Mouse (Mus musculus): ENCODE measurements around the gene Gm48551. TPM values are rescaled to one million over a fixed set of nuclear protein-coding genes. Genes with fewer than 3 reads are reported as not detected.

Gm48551 gene
- polyA plus RNA-seq, 1 experiment from 2014 or later: 1.1 TPM

DNA sequence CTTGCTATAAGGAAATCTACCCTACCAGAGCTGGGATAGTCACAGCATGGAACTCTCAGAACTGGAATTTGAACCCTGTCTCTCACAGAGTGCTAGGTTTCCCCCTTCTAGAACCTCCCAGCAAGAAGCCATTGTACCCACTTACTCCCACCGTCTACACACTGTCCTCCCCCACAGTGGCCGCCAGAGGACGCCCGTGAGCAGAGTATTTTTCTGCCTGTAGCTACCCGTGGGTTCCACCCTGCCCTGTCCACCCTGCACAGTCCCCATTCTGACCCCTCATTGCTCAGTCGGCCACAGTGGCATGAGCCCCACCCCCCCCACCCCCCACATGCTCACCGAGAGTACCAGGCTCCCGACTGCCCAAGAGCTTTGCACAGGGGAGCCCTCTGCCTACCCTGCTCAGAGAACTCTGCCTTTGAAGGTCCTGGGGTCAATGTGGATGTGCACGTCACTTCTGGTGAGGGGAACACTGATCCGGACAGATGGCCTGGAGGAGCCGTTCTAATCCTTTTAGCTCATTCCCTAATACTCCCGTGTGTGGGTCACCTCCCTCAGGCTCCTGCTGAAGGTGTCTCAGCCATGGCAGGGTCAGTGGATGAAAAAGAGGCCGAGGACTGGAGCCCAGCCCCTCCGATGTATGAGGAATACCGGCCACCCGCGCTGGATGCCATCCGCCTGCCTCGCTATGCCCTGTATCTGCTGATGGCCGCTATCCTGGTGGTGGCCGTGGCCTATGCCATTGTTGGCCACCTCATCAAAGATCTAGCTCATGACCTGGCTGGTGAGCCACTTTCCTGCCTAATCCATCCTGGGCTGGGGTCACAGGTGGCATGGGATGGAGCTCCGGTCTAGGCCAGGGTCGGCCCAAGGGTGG is 5.8 kb downstream of the Gm48551 start:
- DNase-seq (ENCODE audit: low spot score) (peak; percentile 84), ATAC-seq (ENCODE audit: low FRiP score, low TSS enrichment) (peak; percentile 39)
- peaks cover 15% of the 10 kb centered on the region; the same call in 1 of the 2 replicates for H3K36me3 ChIP-seq (ENCODE audit: control insufficient read depth, insufficient read depth, low read length)
- WGBS: 57% methylated on average over 23 of the region's 23 CpGs
- H3K27ac ChIP-seq (replicated peaks): 0 out of 2 replicates have a peak overlapping the region, but pooled peaks have one; percentile 24
- no peak for TF ChIP-seq EP300 (optimal IDR thresholded peaks at IDR 0.05)
- TF ChIP-seq CTCF (IDR thresholded peaks at IDR 0.05; ENCODE audit: low read depth): peak; percentile 93
- H3K9me3 ChIP-seq (ENCODE audit: control insufficient read depth, low read length): no peaks in the 10 kb centered on the region
- H3K4me2 ChIP-seq (replicated peaks; ENCODE audit: low read depth): no peak overlapping the region
- no peak overlapping the region for H3K4me3 ChIP-seq (ENCODE audit: low read depth, low read length)
- H3K9ac ChIP-seq (ENCODE audit: low read length): peak overlapping the region; percentile 31; the same call in 1 of the 2 replicates
- H3K4me1 ChIP-seq (replicated peaks; ENCODE audit: control insufficient read depth, insufficient read depth): peaks cover 12% of the 10 kb centered on the region
- no peaks in the 10 kb centered on the region for H3K27me3 ChIP-seq (ENCODE audit: control insufficient read depth, insufficient read depth, low read length)

DNA sequence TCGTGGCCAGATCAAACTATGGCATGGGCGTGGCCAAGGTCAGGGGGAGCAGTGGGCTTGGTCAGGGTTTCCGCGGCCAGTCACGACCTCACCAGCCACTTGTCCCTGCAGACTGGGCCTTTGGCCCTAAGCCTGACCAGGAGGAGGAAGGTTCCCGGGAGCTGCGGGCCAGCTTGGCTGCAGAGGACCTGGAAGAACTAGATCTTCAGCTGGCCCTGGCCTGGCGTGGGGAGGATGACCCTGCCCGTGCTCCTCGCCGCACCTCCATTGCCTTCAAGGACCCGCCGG is 6.4 kb downstream of the Gm48551 start:
- ATAC-seq (ENCODE audit: low FRiP score, low TSS enrichment): no peak
- Histone ChIP-seq H3K4me3 (ENCODE audit: low read depth, low read length) (no peak overlapping the region), H3K27me3 (ENCODE audit: control insufficient read depth, insufficient read depth, low read length) (no peaks in the 10 kb centered on the region), H3K36me3 (ENCODE audit: control insufficient read depth, insufficient read depth, low read length) (peaks cover 15% of the 10 kb centered on the region; the same call in 1 of the 2 replicates), H3K4me1 (replicated peaks; ENCODE audit: control insufficient read depth, insufficient read depth) (peaks cover 6% of the 10 kb centered on the region), H3K9me3 (ENCODE audit: control insufficient read depth, low read length) (no peaks in the 10 kb centered on the region), H3K9ac (ENCODE audit: low read length) (no peak overlapping the region), H3K27ac (replicated peaks) (no peak overlapping the region), H3K4me2 (replicated peaks; ENCODE audit: low read depth) (no peak overlapping the region)
- DNase-seq (ENCODE audit: low spot score): no peak
- 85% methylated on average over 13 of the region's 13 CpGs for WGBS
- no peak for TF ChIP-seq EP300 (optimal IDR thresholded peaks at IDR 0.05)
- TF ChIP-seq CTCF (IDR thresholded peaks at IDR 0.05; ENCODE audit: low read depth): no peak

DNA sequence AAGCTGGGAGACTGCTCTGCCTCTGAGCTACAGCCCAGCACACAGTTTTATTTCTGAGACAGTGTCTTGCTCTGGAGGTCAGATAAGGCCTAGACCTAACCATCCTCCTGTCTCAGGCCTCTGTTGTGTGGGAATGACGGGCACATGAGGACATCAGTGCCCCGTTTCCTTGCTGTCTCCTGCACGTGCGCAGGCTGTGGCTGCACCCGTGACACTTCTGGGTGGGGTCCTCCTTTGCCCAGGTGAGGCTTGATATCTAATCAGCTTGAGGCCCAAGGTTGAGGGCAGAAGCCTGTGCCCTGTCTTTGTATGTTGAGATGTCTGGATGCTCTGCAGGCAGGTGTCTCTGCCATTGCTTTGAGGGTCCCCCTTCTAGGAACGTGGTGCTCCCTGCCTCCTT is 8.0 kb downstream of the Gm48551 start:
- Histone ChIP-seq H3K9ac (ENCODE audit: low read length) (no peak overlapping the region), H3K27me3 (ENCODE audit: control insufficient read depth, insufficient read depth, low read length) (no peaks in the 10 kb centered on the region), H3K4me1 (replicated peaks; ENCODE audit: control insufficient read depth, insufficient read depth) (peaks cover 6% of the 10 kb centered on the region; the same call in 1 of the 2 replicates), H3K4me3 (ENCODE audit: low read depth, low read length) (no peak overlapping the region), H3K27ac (replicated peaks) (no peak overlapping the region), H3K36me3 (ENCODE audit: control insufficient read depth, insufficient read depth, low read length) (peaks cover 9% of the 10 kb centered on the region; the same call in 1 of the 2 replicates), H3K9me3 (ENCODE audit: control insufficient read depth, low read length) (no peaks in the 10 kb centered on the region), H3K4me2 (replicated peaks; ENCODE audit: low read depth) (no peak overlapping the region)
- ATAC-seq (ENCODE audit: low FRiP score, low TSS enrichment): peak; percentile 30; the same call in 1 of the 2 replicates
- 73% methylated on average over 6 of the region's 6 CpGs for WGBS
- peak; percentile 69 for DNase-seq (ENCODE audit: low spot score)
- TF ChIP-seq CTCF (IDR thresholded peaks at IDR 0.05; ENCODE audit: low read depth) (no peak), EP300 (optimal IDR thresholded peaks at IDR 0.05) (no peak)

DNA sequence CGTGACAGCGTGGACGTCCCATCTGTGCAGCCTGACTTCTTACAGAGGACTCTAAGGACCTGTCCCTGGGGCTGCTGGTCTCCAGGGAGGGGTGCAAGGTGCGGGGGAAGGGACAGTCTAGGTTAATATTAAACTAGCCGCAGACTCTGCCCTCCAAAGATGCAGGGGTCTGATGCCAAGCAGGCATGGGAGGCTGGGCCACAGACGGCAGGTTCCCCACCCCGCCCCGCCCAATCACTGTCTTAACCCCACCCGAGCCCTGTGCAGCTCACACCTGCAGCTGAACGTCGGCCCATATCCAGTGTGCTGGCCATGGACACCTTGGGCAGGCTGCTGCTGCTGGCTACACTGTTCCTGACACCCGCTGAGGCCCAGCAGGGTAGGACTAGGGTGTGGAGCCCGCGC is 8.5 kb downstream of the Gm48551 start, which contains the start of gene Smim24:
Smim24 (plus strand) TSS at position 271 of the 405 bp plus-strand sequence.
- peak; percentile 19 for ATAC-seq (ENCODE audit: low FRiP score, low TSS enrichment)
- WGBS: 50% methylated on average over 14 of the region's 14 CpGs

DNA sequence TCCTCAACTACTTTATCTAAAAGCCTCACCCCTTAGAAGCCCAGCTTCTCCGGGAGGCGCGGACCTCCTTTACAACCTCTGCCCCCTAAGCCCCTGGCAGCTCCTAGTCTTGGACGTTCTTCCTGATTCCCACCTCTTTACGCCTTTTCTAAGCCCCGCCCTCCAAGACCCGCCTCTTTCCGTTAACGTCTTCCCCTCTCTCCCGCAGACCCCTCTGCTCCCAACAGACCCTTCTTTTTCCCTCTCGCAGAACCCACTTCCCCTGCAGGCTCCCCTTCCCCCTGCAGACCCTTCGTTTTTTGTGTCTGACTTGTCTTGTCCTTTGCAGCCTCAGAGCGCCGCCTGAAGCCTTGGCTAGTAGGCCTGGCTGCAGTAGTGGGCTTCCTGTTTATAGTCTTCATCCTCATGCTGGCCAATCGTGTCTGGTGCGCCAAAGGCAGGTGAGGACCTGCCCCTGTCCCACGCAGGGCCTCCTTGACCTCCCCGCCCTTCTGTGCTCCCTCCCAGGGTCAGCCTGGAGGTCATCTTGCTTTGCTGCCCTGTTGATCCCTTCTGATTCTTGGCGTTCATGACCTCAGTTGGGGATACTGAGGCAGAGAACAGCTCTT is 9.3 kb downstream of the Gm48551 start:
- no peak for ATAC-seq (ENCODE audit: low FRiP score, low TSS enrichment)
- no peaks in the 10 kb centered on the region for H3K9me3 ChIP-seq (ENCODE audit: control insufficient read depth, low read length)
- H3K9ac ChIP-seq (ENCODE audit: low read length): peak overlapping the region; percentile 18
- peak overlapping the region; percentile 69 for H3K27ac ChIP-seq (replicated peaks)
- peaks cover 6% of the 10 kb centered on the region; the same call in 1 of the 2 replicates for H3K4me1 ChIP-seq (replicated peaks; ENCODE audit: control insufficient read depth, insufficient read depth)
- 6% methylated on average over 19 of the region's 19 CpGs for WGBS
- peak overlapping the region; percentile 56 for H3K4me2 ChIP-seq (replicated peaks; ENCODE audit: low read depth)
- peak; percentile 4; the same call in 1 of the 2 replicates for TF ChIP-seq CTCF (IDR thresholded peaks at IDR 0.05; ENCODE audit: low read depth)
- no peak for TF ChIP-seq EP300 (optimal IDR thresholded peaks at IDR 0.05)
- peak overlapping the region; percentile 30 for H3K4me3 ChIP-seq (ENCODE audit: low read depth, low read length)
- no peaks in the 10 kb centered on the region for H3K27me3 ChIP-seq (ENCODE audit: control insufficient read depth, insufficient read depth, low read length)
- no peak for DNase-seq (ENCODE audit: low spot score)
- H3K36me3 ChIP-seq (ENCODE audit: control insufficient read depth, insufficient read depth, low read length): peaks cover 3% of the 10 kb centered on the region; the same call in 1 of the 2 replicates

More for the DNA sequence above, 8.5 kb downstream of the Gm48551 start, which contains the start of gene Smim24:
- Histone ChIP-seq H3K27me3 (ENCODE audit: control insufficient read depth, insufficient read depth, low read length) (no peaks in the 10 kb centered on the region), H3K27ac (replicated peaks) (peak within 1 kb of the TSS; percentile 69), H3K4me3 (ENCODE audit: low read depth, low read length) (peak within 1 kb of the TSS; percentile 30), H3K9ac (ENCODE audit: low read length) (peak within 1 kb of the TSS; percentile 18), H3K4me2 (replicated peaks; ENCODE audit: low read depth) (peak within 1 kb of the TSS; percentile 56), H3K9me3 (ENCODE audit: control insufficient read depth, low read length) (no peaks in the 10 kb centered on the region), H3K36me3 (ENCODE audit: control insufficient read depth, insufficient read depth, low read length) (peaks cover 4% of the 10 kb centered on the region; the same call in 1 of the 2 replicates), H3K4me1 (replicated peaks; ENCODE audit: control insufficient read depth, insufficient read depth) (peaks cover 6% of the 10 kb centered on the region; the same call in 1 of the 2 replicates)
- peak; percentile 62 for DNase-seq (ENCODE audit: low spot score)
- no peak for TF ChIP-seq CTCF (IDR thresholded peaks at IDR 0.05; ENCODE audit: low read depth)
- no peak for TF ChIP-seq EP300 (optimal IDR thresholded peaks at IDR 0.05)
